Mouse (Mus musculus) E14TG2a.4 (cell line): ENCODE measurements around the gene Chmp2a.

ENCODE experiments used
- H3K27me3 ChIP-seq: 2 replicates; pipeline ENCODE4 v1.6.1; 2014; ENCODE audit warnings: low read length, control low read depth; ENCODE audit not compliant: insufficient read depth
- H3K36me3 ChIP-seq: 2 replicates; pipeline ENCODE4 v1.6.1; 2014; ENCODE audit warnings: low read length, control low read depth; ENCODE audit not compliant: insufficient read depth
- H3K4me1 ChIP-seq: replicated peaks from 2 replicates; pipeline ENCODE4 v1.6.1; 2014; ENCODE audit warnings: low read depth, low read length, control low read depth
- H3K4me3 ChIP-seq: replicated peaks from 2 replicates; pipeline ENCODE4 v1.5.1; 2014; ENCODE audit warnings: mild to moderate bottlenecking, low read length
- H3K9me3 ChIP-seq: 2 replicates; pipeline ENCODE4 v1.6.1; 2014; ENCODE audit warnings: low read length, control low read depth
- CTCF ChIP-seq: conservative IDR thresholded peaks from 2 replicates; pipeline ENCODE4 v1.5.1; 2014; ENCODE audit warnings: low read length
- NANOG ChIP-seq: IDR thresholded peaks from 2 replicates; pipeline ENCODE4 v1.6.1; 2014; ENCODE audit warnings: borderline replicate concordance, low read length, mixed read lengths
- POU5F1 ChIP-seq: IDR thresholded peaks from 2 replicates; pipeline ENCODE4 v1.6.1; 2014; ENCODE audit warnings: low read length, borderline replicate concordance

Chmp2a gene

DNA sequence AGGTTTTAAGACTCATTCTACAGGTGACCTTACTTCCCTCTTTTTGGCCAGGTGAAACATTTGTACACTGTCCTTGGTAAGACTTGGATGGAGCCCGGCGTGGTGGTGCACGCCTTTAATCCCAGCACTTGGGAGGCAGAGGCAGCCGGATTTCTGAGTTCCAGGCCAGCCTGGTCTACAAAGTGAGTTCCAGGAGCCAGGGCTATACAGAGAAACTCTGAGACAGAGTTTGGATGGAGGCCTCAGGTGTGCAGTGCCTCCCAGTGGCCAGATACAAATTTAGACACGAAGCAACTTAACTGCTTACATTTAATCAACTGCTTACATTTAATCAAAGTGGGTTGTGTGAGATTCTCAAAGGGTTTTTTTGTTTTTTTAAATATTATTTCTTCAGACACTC, 3.5 kb downstream of the Chmp2a start:
- H3K36me3 ChIP-seq = peaks cover 93% of the 10 kb centered on the region

DNA sequence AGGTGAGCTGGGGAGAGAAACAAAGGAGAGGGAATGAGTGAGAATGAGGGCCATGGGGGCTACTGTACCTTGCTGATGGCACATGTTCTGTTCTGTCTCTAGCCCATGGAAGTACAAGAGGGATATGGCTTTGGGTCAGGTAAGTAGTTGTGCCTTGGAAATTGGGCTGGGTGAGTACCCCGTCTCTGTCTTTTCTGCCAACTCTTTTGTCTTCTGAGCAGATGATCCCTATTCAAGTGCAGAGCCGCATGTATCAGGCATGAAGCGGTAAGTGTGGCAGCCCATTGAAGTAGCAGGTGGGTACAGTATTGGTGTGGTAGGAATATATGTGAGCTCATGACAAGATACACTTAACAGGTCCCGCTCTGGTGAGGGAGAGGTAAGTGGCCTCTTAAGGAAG, 5.6 kb downstream of the Chmp2a start:
- Histone ChIP-seq H3K27me3 (no peaks in the 10 kb centered on the region), H3K36me3 (peaks cover 91% of the 10 kb centered on the region), H3K4me3 (peak overlapping the region; percentile 100), H3K9me3 (no peaks in the 10 kb centered on the region), H3K4me1 (peaks cover 77% of the 10 kb centered on the region)
- TF ChIP-seq CTCF (no peak), POU5F1 (no peak), NANOG (no peak)

More for the DNA sequence above, 3.5 kb downstream of the Chmp2a start:
- H3K9me3 ChIP-seq = no peaks in the 10 kb centered on the region
- peaks cover 92% of the 10 kb centered on the region for H3K4me1 ChIP-seq
- no peak overlapping the region for H3K4me3 ChIP-seq
- TF ChIP-seq POU5F1 (no peak), CTCF (peak; percentile 37), NANOG (no peak)
- no peaks in the 10 kb centered on the region for H3K27me3 ChIP-seq

DNA sequence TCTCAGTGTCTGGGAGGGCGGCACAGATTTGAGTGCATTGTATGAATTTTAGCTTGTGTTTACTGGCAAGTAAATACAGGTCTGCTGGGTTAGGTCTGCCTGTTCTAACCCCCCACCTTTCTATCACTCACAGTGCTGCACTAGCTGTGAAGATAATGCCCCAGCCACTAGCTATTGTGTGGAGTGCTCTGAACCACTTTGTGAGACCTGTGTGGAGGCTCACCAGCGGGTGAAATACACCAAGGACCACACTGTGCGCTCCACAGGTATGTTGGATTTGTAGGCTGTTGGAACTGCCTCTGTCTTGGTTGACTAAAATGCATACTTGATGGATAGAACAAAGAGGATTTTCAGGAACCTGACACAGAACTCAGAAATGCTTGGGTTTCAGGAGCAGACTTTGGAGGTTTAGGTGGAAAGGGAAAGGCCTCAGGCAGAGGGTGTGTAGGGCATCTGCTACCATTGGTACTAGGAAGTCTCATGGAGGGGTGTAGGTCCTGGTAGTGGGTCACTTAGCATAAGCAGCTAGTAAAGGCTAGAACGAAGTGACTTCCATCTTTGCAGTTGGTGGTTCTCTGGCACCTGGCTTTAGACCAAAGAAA, 9.0 kb downstream of the Chmp2a start:
- Histone ChIP-seq H3K36me3 (peaks cover 57% of the 10 kb centered on the region), H3K27me3 (no peaks in the 10 kb centered on the region), H3K4me1 (peaks cover 59% of the 10 kb centered on the region), H3K4me3 (peak overlapping the region; percentile 100), H3K9me3 (no peaks in the 10 kb centered on the region)
- TF ChIP-seq CTCF (no peak), POU5F1 (no peak), NANOG (no peak)

DNA sequence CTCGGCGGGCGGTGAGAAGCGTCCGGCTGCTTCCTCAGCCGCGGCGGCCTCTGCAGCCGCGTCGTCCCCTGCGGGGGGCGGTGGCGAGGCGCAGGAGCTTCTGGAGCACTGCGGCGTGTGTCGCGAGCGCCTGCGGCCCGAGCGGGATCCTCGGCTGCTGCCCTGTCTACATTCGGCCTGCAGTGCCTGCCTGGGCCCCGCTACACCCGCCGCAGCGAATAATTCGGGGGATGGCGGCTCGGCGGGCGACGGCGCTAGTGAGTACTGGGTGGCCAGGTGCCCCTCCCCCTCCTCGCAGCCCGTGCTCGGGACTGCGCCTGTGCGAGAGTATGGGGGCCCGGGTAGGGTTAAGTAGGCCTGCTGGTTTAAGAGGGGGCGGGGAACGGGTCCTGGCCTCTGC, 9.8 kb downstream of the Chmp2a start:
- H3K9me3 ChIP-seq = no peaks in the 10 kb centered on the region

DNA sequence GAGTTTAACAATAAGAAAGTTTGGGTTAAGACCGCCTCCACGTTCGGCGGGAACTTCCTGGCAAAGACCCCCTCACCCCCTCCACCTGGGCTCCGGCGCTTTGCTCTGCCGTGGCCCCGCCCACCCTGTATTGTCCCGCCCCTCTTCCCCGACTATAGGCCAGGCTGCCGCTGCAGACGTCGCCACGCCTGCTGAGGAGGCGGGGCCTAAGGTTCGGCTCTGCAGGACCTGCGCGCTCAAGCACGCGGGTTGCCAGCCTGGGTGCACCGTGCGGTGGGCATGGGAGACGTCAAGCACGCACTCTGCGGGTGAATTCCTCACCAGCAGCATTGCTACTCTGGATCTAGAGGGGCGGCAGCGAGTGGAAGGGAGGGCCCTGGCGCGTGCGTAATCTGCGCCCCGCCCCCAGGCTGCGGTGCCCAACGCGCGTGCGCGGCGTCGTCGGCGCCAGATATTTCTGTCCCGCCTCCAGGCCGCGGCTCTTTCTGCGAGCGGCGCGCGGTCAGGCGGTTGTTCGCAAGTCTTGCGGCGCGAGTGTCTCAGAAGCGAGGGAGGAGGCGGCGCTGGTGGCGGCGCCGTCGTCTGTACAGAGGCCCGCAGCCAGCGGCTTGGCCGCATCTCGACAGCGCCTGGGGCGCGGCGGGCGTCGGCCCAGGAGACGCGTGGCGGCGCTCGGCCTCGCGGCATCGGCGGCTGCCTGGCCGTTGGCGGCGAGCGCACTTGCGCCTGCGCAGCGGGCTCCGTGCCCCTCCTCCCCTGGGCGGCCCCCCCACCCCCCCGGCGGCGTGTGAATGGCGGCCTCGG, 10.5 kb downstream of the Chmp2a start:
- H3K4me1 ChIP-seq = peaks cover 54% of the 10 kb centered on the region
- peaks cover 43% of the 10 kb centered on the region for H3K36me3 ChIP-seq
- no peaks in the 10 kb centered on the region for H3K9me3 ChIP-seq
- H3K4me3 ChIP-seq = peak overlapping the region; percentile 100
- TF ChIP-seq CTCF (no peak), POU5F1 (no peak), NANOG (no peak)
- H3K27me3 ChIP-seq = no peaks in the 10 kb centered on the region

More for the DNA sequence above, 9.8 kb downstream of the Chmp2a start:
- Histone ChIP-seq H3K27me3 (no peaks in the 10 kb centered on the region), H3K4me3 (peak overlapping the region; percentile 100), H3K36me3 (peaks cover 49% of the 10 kb centered on the region), H3K4me1 (peaks cover 55% of the 10 kb centered on the region)
- no peak for TF ChIP-seq NANOG
- no peak for TF ChIP-seq POU5F1
- TF ChIP-seq CTCF = no peak

DNA sequence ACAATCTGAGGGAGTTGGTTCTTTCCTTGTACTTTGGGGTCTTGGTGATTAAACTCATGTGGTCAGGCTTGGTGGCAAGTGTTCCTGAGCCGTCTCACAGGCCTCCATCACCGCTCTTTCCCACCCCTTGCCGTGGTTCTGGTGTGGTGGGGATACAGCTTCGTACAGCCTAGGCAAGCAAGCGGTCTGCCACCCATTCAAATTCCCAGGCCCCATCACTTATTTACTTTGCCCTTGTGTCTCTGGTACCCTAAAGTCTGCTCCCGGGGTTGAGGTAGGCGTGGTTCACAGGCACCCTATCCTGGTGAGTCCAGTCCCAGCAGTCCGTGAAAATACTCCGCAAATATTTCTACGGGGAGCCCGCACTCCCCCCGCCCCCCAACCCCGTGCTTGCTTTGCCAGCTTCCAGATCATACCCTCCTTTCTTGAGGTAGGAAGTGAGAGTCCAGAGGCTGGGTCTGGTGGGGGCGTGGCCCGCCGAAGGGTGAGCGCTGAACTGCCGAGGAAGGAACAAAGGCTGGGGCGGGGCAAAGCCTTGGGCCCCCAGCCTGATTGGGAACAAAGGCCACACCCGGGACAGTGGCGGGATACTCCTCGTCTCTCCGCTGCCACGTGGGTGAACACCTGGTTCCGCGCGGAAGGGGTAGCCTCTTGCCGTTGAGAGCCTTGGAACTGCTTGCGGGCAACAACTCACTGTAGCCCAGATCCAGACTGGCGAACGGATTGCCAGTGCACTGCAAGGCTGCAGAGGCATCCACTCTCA, 11.7 kb downstream of the Chmp2a start:
- H3K4me1 ChIP-seq = peaks cover 52% of the 10 kb centered on the region
- H3K36me3 ChIP-seq = peaks cover 31% of the 10 kb centered on the region
- H3K27me3 ChIP-seq = no peaks in the 10 kb centered on the region
- H3K4me3 ChIP-seq = peak overlapping the region; percentile 100
- no peak for TF ChIP-seq POU5F1
- TF ChIP-seq CTCF = no peak
- TF ChIP-seq NANOG = no peak; the same call in 1 of the 2 replicates
- no peaks in the 10 kb centered on the region for H3K9me3 ChIP-seq

DNA sequence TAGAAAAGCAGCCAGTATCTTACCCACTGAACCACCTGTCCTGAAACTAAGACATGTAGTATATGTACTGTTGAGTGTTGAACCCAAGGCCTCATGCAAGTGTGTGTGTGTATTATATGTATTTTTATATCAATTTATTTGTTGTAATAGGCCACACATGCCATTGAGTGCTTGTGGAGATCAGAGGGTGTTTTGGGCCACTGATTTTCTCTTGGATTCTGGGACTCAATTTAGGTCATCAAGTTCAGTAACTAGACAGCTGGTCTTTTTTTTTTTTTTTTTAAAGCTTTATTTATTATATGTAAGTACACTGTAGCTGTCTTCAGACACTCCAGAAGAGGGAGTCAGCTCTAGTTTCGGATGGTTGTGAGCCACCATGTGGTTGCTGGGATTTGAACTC, 19.4 kb downstream of the Chmp2a start:
- H3K27me3 ChIP-seq = no peaks in the 10 kb centered on the region
- no peak overlapping the region for H3K4me3 ChIP-seq
- H3K36me3 ChIP-seq = no peaks in the 10 kb centered on the region
- no peak for TF ChIP-seq POU5F1
- TF ChIP-seq NANOG = no peak
- no peak for TF ChIP-seq CTCF
- H3K4me1 ChIP-seq = peaks cover 70% of the 10 kb centered on the region
- H3K9me3 ChIP-seq = no peaks in the 10 kb centered on the region

DNA sequence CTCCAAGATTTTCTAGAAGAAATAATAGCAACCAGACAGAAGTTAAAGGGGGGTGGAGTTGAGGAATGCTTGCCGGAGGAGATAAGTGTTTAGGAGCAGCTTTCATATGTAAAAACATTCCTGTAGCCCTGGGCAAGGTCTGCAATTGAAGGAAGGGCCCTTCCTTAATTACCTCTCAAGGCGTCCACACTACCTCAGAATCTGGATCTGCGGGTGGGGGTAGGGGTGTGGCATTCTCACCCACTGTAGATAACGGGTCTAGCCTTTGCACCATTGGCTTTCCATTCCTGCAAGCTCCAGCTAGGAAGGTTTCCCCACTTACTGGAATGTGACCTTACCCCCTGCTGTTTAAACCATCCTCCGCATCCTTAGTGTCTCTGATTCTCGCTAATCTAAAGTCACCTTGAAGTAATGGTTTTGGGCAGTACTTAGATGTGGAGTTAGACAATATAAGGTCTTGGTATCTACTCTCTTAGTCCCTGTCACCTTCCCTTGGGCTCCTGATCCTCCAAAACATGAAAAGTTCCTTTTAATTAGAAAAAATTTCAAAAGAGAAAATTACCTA, 20.2 kb downstream of the Chmp2a start:
- H3K4me1 ChIP-seq = peaks cover 67% of the 10 kb centered on the region
- no peaks in the 10 kb centered on the region for H3K27me3 ChIP-seq
- TF ChIP-seq CTCF = no peak
- TF ChIP-seq POU5F1 = peak; percentile 67
- peak; percentile 92 for TF ChIP-seq NANOG

More for the DNA sequence above, 20.2 kb downstream of the Chmp2a start:
- H3K36me3 ChIP-seq = no peaks in the 10 kb centered on the region
- H3K9me3 ChIP-seq = no peaks in the 10 kb centered on the region
- H3K4me3 ChIP-seq = peak overlapping the region; percentile 50
